Mouse (Mus musculus) liver, adult 2 months (tissue): ENCODE results near the gene Mesp2.

Experiments used
- CTCF ChIP-seq: fragments of 200-500 bp; IDR thresholded peaks from 2 replicates; pipeline ENCODE4 v1.5.1; 2011; ENCODE audit warnings: low read depth, low read length, control low read depth
- POLR2A ChIP-seq: fragments of 200-500 bp; IDR thresholded peaks from 2 replicates; pipeline ENCODE4 v1.6.1; 2011; ENCODE audit warnings: low read length, control low read depth; ENCODE audit not compliant: insufficient read depth; ENCODE audit errors: extremely low read depth

DNA sequence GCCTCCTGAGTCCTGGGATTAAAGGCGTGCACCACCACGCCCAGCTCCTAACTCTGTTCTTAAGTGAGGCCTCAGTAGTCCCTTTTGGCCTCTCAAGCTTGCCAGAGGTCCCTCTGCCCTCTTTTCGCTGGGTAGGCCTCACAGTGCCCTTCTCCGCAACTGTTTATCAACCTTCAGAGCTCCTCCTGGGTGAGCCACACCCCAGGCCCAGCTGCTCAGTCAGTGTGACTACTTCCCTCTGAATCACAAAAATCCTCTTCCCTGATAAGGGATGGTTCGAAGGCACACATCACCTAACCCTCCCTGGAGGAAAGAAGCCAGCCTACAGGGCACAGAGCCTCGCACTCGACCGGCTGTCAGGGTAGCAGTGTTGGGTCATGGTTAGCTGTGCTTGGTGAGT, 51.3 kb downstream of the Mesp2 start:
- TF ChIP-seq CTCF (no peak), POLR2A (no peak)
